Mouse (Mus musculus): Measurements from ENCODE around the gene 4930562C15Rik. TPM values are rescaled to one million over a fixed set of nuclear protein-coding genes. Genes with fewer than 3 reads are reported as not detected.

The 4930562C15Rik gene
- total and polyA plus RNA-seq, 3 experiments: 0.12 to 0.21 TPM; not detected in 1

GRCm38 (mm10) chr16:4886690-4887020 is 51.4 kb downstream of the 4930562C15Rik start:
- H3K4me1 ChIP-seq (ENCODE audit: control insufficient read depth in 1 of 2, insufficient read depth in 2 of 2, low read length in 2 of 2): peaks cover 0 to 23% of the 10 kb centered on the region in 2 experiments; a peak in 2 of 4 replicates
- peaks cover 0 to 4% of the 10 kb centered on the region in 2 experiments; a peak in 3 of 4 replicates for H3K36me3 ChIP-seq (ENCODE audit: control insufficient read depth in 1 of 2, insufficient read depth in 2 of 2, low read length in 2 of 2)
- TF ChIP-seq SIN3A (IDR thresholded peaks at IDR 0.05; ENCODE audit: low read length): peak; percentile 18; the same call in 1 of the 2 replicates
- TF ChIP-seq MAFK (IDR thresholded peaks at IDR 0.05; ENCODE audit: borderline replicate concordance, low read depth, low read length): no peak
- TF ChIP-seq MXI1 (IDR thresholded peaks at IDR 0.05; ENCODE audit: low read depth, low read length): peak; percentile 22
- H3K27ac ChIP-seq (ENCODE audit: control insufficient read depth, low read depth, low read length): peak overlapping the region; percentile 38; the same call in 1 of the 2 replicates
- peaks cover 12% of the 10 kb centered on the region; the same call in 1 of the 2 replicates for H3K79me2 ChIP-seq (ENCODE audit: control insufficient read depth, insufficient read depth, low read length, poor library complexity)
- no peak for DNase-seq (ENCODE audit: low read depth, low spot score)
- no peaks in the 10 kb centered on the region for H3K27me3 ChIP-seq (ENCODE audit: control insufficient read depth in 1 of 2, insufficient read depth in 2 of 2, low read length in 2 of 2)
- H3K9me3 ChIP-seq (replicated peaks; ENCODE audit: insufficient read depth, low read length): no peaks in the 10 kb centered on the region
- peak overlapping the region; percentile 91 for H3K9ac ChIP-seq (ENCODE audit: control insufficient read depth, low read depth, low read length, poor library complexity, severe bottlenecking)
- peak overlapping the region; percentile 83 to 94 for H3K4me3 ChIP-seq (ENCODE audit: control insufficient read depth in 1 of 2, insufficient read depth in 1 of 2, low read depth in 2 of 2, low read length in 2 of 2)

GRCm38 (mm10) chr16:4890201-4890709 is 55.0 kb downstream of the 4930562C15Rik start:
- no peak for TF ChIP-seq USF1 (IDR thresholded peaks at IDR 0.05; ENCODE audit: low read depth, low read length)
- no peak for TF ChIP-seq POLR2AphosphoS5 (IDR thresholded peaks at IDR 0.05; ENCODE audit: borderline replicate concordance, low read depth, low read length)
- TF ChIP-seq BHLHE40 (IDR thresholded peaks at IDR 0.05; ENCODE audit: borderline replicate concordance, low read depth, low read length): no peak
- TF ChIP-seq GABPA (IDR thresholded peaks at IDR 0.05; ENCODE audit: low read depth, low read length): no peak
- TF ChIP-seq JUND (IDR thresholded peaks at IDR 0.05; ENCODE audit: low read depth, low read length): no peak
- no peak for TF ChIP-seq ZC3H11A (IDR thresholded peaks at IDR 0.05; ENCODE audit: low read depth, low read length)
- TF ChIP-seq MYB (IDR thresholded peaks at IDR 0.05; ENCODE audit: low read depth, low read length): no peak
- TF ChIP-seq MEF2A (IDR thresholded peaks at IDR 0.05; ENCODE audit: extremely low read depth, insufficient replicate concordance, low read depth, low read length, poor library complexity, severe bottlenecking): no peak
- no peak for TF ChIP-seq CHD1 (IDR thresholded peaks at IDR 0.05; ENCODE audit: low read depth, low read length)
- no peak for TF ChIP-seq MXI1 (IDR thresholded peaks at IDR 0.05; ENCODE audit: low read depth, low read length)
- no peak for TF ChIP-seq RAD21 (IDR thresholded peaks at IDR 0.05; ENCODE audit: low read depth, low read length)
- TF ChIP-seq EP300 (IDR thresholded peaks at IDR 0.05; ENCODE audit: low read depth in 1 of 2, low read length in 2 of 2): no peak
- H3K4me3 ChIP-seq (ENCODE audit: control insufficient read depth in 1 of 2, insufficient read depth in 1 of 2, low read depth in 2 of 2, low read length in 2 of 2): no peak overlapping the region
- H3K9me3 ChIP-seq (replicated peaks; ENCODE audit: insufficient read depth, low read length): no peaks in the 10 kb centered on the region
- no peaks in the 10 kb centered on the region for H3K27me3 ChIP-seq (ENCODE audit: control insufficient read depth in 1 of 2, insufficient read depth in 2 of 2, low read length in 2 of 2)
- peaks cover 12% of the 10 kb centered on the region; the same call in 1 of the 2 replicates for H3K79me2 ChIP-seq (ENCODE audit: control insufficient read depth, insufficient read depth, low read length, poor library complexity)
- H3K9ac ChIP-seq (ENCODE audit: control insufficient read depth, low read depth, low read length, poor library complexity, severe bottlenecking): no peak overlapping the region
- DNase-seq (ENCODE audit: low read depth, low spot score): no peak
- H3K27ac ChIP-seq (ENCODE audit: control insufficient read depth, low read depth, low read length): no peak overlapping the region
- H3K4me1 ChIP-seq (ENCODE audit: control insufficient read depth in 1 of 2, insufficient read depth in 2 of 2, low read length in 2 of 2): peaks cover 0 to 12% of the 10 kb centered on the region in 2 experiments; a peak in 2 of 4 replicates
- peaks cover 0 to 2% of the 10 kb centered on the region in 2 experiments; a peak in 3 of 4 replicates for H3K36me3 ChIP-seq (ENCODE audit: control insufficient read depth in 1 of 2, insufficient read depth in 2 of 2, low read length in 2 of 2)
